Mouse (Mus musculus) brain, adult 2 months (tissue): Measurements from ENCODE around the gene Lrrc39.

Source experiments
- DNase-seq: peaks from one replicate; pipeline ENCODE4 v3.0.0; 2011; ENCODE audit warnings: low read depth, low spot score

The Lrrc39 gene

DNA sequence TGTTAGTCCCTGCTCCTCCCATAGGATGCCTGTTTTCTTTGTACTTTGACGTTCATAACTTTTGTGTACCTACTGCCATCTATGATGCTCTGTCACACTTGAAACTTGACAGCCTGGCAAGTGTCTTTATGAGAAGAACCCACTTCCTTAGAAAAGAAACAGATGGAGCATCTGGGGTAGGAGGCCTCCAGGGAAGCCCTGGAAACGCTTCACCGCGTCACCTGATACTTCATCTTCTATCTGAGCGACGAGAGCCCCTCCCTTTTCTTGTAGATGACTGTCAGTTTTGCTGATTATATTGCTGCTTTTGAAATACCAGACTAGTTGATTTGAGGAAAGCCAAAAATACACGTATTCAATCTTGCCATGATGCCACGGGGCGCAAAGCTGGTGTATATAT lies 41.8 kb downstream of the Lrrc39 start:
- peak; percentile 45 for DNase-seq

DNA sequence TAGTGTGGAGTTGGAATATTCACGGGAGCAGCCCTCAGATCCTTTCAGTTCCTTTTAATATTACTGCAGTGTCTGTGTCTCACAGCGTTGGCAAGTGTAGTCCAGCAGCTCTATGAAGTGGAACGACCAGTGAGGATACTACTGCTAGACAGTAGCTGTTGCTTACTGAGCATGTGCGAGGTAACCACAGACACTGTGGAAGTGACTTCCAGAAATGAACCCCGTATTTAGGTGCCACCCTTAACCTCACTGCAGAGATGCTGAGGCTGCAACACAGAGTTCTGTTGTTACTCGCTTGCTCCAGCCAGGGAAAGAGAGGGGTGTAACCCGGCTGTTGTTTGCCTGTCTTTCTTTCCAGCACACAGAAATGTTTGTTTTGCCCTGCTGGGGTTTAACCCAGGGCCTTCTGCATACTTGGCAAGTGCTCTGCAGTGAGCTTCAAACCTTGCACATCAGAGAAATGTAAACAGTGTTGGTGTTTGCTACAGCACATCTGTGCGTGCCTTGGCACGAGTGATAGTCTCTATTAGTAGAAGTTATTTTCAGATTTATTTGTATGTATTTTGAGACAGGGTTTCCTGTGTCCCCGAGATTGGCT lies 51.6 kb downstream of the Lrrc39 start, which contains the start of gene Trmt13:
TSS of gene Trmt13 (minus strand) at position 293 of the 598 bp plus-strand sequence.
- DNase-seq: peak; percentile 79

- DNase-seq: no peak
These were observed 52.7 kb downstream of the Lrrc39 start for GRCm38 (mm10) chr3:116615318-116616068.

DNA sequence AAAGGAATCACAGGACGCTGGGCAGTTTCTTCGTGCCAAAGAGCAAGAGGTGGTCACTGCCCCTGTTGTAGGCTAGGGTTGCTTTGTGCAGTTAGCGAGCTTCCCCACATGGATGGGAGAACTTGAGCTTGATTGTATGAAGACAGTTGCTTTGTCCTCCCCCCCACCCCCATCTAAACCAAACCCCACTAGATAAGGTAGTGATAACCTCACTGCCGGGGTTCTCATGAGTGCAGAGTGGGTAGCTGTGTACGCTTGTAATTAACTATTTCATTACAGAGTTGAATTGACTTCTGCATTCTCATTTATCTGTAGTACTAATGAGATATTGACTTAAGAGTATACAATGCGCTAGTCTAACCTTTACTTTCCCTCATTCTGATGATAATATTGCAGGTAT lies 56.1 kb downstream of the Lrrc39 start:
- DNase-seq: no peak

- DNase-seq: peak; percentile 47
These were observed 58.0 kb downstream of the Lrrc39 start for GRCm38 (mm10) chr3:116620636-116621370.

DNA sequence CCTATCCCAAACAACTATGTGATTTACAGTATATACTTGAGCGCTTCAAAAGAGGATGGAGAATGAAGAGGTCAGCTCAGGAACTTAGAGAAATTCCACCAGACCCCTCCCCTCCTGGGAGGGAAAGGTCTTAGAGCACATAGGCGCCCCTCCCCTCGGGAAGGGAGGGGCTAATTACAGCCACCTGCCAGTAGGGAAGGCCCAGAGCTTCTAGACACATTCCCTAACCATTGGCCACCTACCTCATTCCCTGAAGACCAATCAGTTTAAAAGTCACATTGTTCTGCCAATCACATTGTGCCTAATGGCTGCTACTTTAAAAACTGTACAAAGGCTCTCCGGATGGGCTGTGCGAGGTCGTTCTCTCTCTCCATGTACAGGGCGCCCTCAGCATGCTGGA lies 59.9 kb downstream of the Lrrc39 start:
- DNase-seq: no peak

DNA sequence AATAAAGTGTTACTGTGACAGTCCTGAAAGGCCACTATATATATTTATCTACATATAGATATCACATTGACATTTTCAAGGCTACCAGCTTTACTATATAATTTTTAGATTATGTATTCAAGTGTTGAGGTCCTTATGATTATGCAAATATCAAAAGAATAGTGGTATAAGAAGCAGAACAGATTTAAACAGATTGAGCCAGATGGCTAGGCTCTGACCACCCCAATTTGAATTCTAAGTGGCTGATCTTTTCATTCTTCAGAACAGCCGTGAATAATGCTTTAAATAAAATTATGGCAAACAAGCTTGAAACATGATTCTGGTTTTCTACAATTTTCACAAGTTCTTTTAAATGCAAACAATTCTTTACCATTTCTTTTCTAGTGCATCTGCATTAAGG lies 68.7 kb downstream of the Lrrc39 start:
- DNase-seq: no peak
